Mouse (Mus musculus): ENCODE results near the gene Ssr1. TPM values are rescaled to one million over a fixed set of nuclear protein-coding genes. Genes with fewer than 3 reads are reported as not detected.

Ssr1 gene
- polyA plus RNA-seq (2012; rRNA removed): 6.9 and 10.5 TPM in 2 replicates

GRCm38 (mm10) chr13:37993704-37994404 lies at the start of gene Ssr1:
Gene Ssr1, minus strand, starts transcription at chr13:37994217.
- peaks cover 4% of the 10 kb centered on the region; the same call in 1 of the 2 replicates for H3K4me1 ChIP-seq (ENCODE audit: control insufficient read depth, insufficient read depth, low read length)
- H3K27ac ChIP-seq (ENCODE audit: insufficient read depth, low read depth, low read length): peak within 1 kb of the TSS; percentile 67
- under 1% methylated on average over 89 of the region's 89 CpGs for WGBS
- TF ChIP-seq CTCF (conservative IDR thresholded peaks at IDR 0.05; ENCODE audit: insufficient read depth, insufficient read length, low read depth, low read length) (no peak), POLR2A (IDR thresholded peaks at IDR 0.05; ENCODE audit: low read depth, low read length) (peak; percentile 68)
- H3K27me3 ChIP-seq (replicated peaks; ENCODE audit: control insufficient read depth, insufficient read depth, low read length): no peaks in the 10 kb centered on the region
- peak within 1 kb of the TSS; percentile 94 for H3K4me3 ChIP-seq (ENCODE audit: insufficient read depth, low read depth, low read length)
- no peaks in the 10 kb centered on the region; the same call in 1 of the 2 replicates for H3K36me3 ChIP-seq (ENCODE audit: control insufficient read depth, insufficient read depth, low read length)
- DNase-seq: peak; percentile 97

DNA sequence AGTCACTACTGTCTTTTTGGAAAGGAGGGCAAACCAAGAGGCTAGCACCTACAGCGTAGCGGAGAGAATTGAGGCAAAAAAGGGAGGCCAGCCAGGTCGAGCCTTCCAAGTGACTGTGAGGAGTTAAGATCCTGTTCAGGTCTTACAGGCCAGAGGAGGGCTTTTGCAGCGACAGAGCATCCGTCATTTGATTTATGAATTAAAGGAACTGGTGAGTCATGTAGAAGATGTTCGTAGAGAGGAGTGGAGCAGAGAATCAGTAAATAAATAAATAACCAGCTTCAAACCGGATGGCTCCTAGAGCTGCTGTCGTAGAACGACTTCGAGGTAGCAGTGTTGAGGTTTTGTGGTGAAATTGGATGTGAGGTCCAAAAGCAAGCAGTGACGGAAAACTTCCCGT lies 43.8 kb upstream of the Ssr1 start:
- peak; percentile 33 for DNase-seq
- WGBS: 15% methylated on average over 12 of the region's 12 CpGs
- peak overlapping the region; percentile 89 for H3K4me3 ChIP-seq (ENCODE audit: insufficient read depth, low read depth, low read length)
- H3K27me3 ChIP-seq (replicated peaks; ENCODE audit: control insufficient read depth, insufficient read depth, low read length): no peaks in the 10 kb centered on the region
- no peaks in the 10 kb centered on the region; the same call in 1 of the 2 replicates for H3K36me3 ChIP-seq (ENCODE audit: control insufficient read depth, insufficient read depth, low read length)
- H3K27ac ChIP-seq (ENCODE audit: insufficient read depth, low read depth, low read length): no peak overlapping the region
- TF ChIP-seq CTCF (conservative IDR thresholded peaks at IDR 0.05; ENCODE audit: insufficient read depth, insufficient read length, low read depth, low read length) (no peak), POLR2A (IDR thresholded peaks at IDR 0.05; ENCODE audit: low read depth, low read length) (no peak)
- peaks cover 10% of the 10 kb centered on the region; the same call in 1 of the 2 replicates for H3K4me1 ChIP-seq (ENCODE audit: control insufficient read depth, insufficient read depth, low read length)

- no peaks in the 10 kb centered on the region for H3K27me3 ChIP-seq (replicated peaks; ENCODE audit: control insufficient read depth, insufficient read depth, low read length)
- DNase-seq: peak; percentile 98
- under 1% methylated on average over 47 of the region's 47 CpGs for WGBS
- peaks cover 10% of the 10 kb centered on the region; the same call in 1 of the 2 replicates for H3K4me1 ChIP-seq (ENCODE audit: control insufficient read depth, insufficient read depth, low read length)
- peak; percentile 70 for TF ChIP-seq POLR2A (IDR thresholded peaks at IDR 0.05; ENCODE audit: low read depth, low read length)
- peak; percentile 25; the same call in 1 of the 2 replicates for TF ChIP-seq CTCF (conservative IDR thresholded peaks at IDR 0.05; ENCODE audit: insufficient read depth, insufficient read length, low read depth, low read length)
- H3K27ac ChIP-seq (ENCODE audit: insufficient read depth, low read depth, low read length): peak within 1 kb of the TSS; percentile 49
- no peaks in the 10 kb centered on the region; the same call in 1 of the 2 replicates for H3K36me3 ChIP-seq (ENCODE audit: control insufficient read depth, insufficient read depth, low read length)
- H3K4me3 ChIP-seq (ENCODE audit: insufficient read depth, low read depth, low read length): peak within 1 kb of the TSS; percentile 89
Measured at GRCm38 (mm10) chr13:38037044-38037687, 43.1 kb upstream of the Ssr1 start, which contains the start of gene Cage1. Gene Cage1, minus strand, starts transcription at chr13:38037069.

GRCm38 (mm10) chr13:38036343-38037043 lies 42.5 kb upstream of the Ssr1 start, which contains the start of gene Riok1:
Gene Riok1, plus strand, starts transcription at chr13:38036995.
- Histone ChIP-seq H3K36me3 (ENCODE audit: control insufficient read depth, insufficient read depth, low read length) (no peaks in the 10 kb centered on the region; the same call in 1 of the 2 replicates), H3K27me3 (replicated peaks; ENCODE audit: control insufficient read depth, insufficient read depth, low read length) (no peaks in the 10 kb centered on the region), H3K4me3 (ENCODE audit: insufficient read depth, low read depth, low read length) (peak within 1 kb of the TSS; percentile 89), H3K4me1 (ENCODE audit: control insufficient read depth, insufficient read depth, low read length) (peaks cover 10% of the 10 kb centered on the region; the same call in 1 of the 2 replicates), H3K27ac (ENCODE audit: insufficient read depth, low read depth, low read length) (peak within 1 kb of the TSS; percentile 49)
- TF ChIP-seq POLR2A (IDR thresholded peaks at IDR 0.05; ENCODE audit: low read depth, low read length) (no peak), CTCF (conservative IDR thresholded peaks at IDR 0.05; ENCODE audit: insufficient read depth, insufficient read length, low read depth, low read length) (no peak)
- no peak for DNase-seq
- WGBS: 8% methylated on average over 37 of the region's 37 CpGs

DNA sequence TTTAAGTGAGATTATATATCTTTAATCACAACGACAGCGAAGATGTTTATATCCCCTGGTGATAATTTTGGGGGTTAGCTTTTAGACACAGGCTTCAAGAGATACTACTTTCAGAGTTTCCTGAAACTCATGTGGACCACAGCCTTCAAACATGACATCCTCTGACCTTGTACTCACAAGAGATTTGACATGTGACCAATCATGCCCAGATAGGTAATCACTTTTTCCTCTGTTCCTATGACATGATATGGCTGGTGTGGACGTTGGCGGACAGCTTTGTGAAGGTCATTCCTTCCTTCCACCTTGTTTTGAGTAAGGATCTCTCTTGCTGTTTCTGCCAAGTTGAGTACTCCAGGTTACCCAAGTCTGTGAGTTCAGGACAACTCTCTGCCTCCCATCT lies 34.4 kb upstream of the Ssr1 start:
- Histone ChIP-seq H3K4me3 (ENCODE audit: insufficient read depth, low read depth, low read length) (no peak overlapping the region), H3K36me3 (ENCODE audit: control insufficient read depth, insufficient read depth, low read length) (no peaks in the 10 kb centered on the region), H3K4me1 (ENCODE audit: control insufficient read depth, insufficient read depth, low read length) (no peaks in the 10 kb centered on the region), H3K27ac (ENCODE audit: insufficient read depth, low read depth, low read length) (no peak overlapping the region), H3K27me3 (replicated peaks; ENCODE audit: control insufficient read depth, insufficient read depth, low read length) (no peaks in the 10 kb centered on the region)
- no peak for TF ChIP-seq CTCF (conservative IDR thresholded peaks at IDR 0.05; ENCODE audit: insufficient read depth, insufficient read length, low read depth, low read length)
- no peak for TF ChIP-seq POLR2A (IDR thresholded peaks at IDR 0.05; ENCODE audit: low read depth, low read length)
- DNase-seq: no peak
- WGBS: 83% methylated on average over 4 of the region's 4 CpGs

- no peaks in the 10 kb centered on the region for H3K36me3 ChIP-seq (ENCODE audit: control insufficient read depth, insufficient read depth, low read length)
- TF ChIP-seq CTCF (conservative IDR thresholded peaks at IDR 0.05; ENCODE audit: insufficient read depth, insufficient read length, low read depth, low read length): no peak
- TF ChIP-seq POLR2A (IDR thresholded peaks at IDR 0.05; ENCODE audit: low read depth, low read length): no peak
- no peaks in the 10 kb centered on the region for H3K27me3 ChIP-seq (replicated peaks; ENCODE audit: control insufficient read depth, insufficient read depth, low read length)
- no peaks in the 10 kb centered on the region for H3K4me1 ChIP-seq (ENCODE audit: control insufficient read depth, insufficient read depth, low read length)
- DNase-seq: no peak
- no peak overlapping the region for H3K27ac ChIP-seq (ENCODE audit: insufficient read depth, low read depth, low read length)
- 62% methylated on average over 6 of the region's 6 CpGs for WGBS
- H3K4me3 ChIP-seq (ENCODE audit: insufficient read depth, low read depth, low read length): no peak overlapping the region
Measured at GRCm38 (mm10) chr13:38027618-38028248, 33.7 kb upstream of the Ssr1 start.

Measured in kidney, adult 2 months (tissue).